Mouse (Mus musculus): Measurements from ENCODE around the gene Vegfc.

Vegfc gene

GRCm38 (mm10) chr8:54216250-54216649, 138.8 kb downstream of the Vegfc start:
- no peak for DNase-seq

GRCm38 (mm10) chr8:54228801-54229204, 151.4 kb downstream of the Vegfc start:
- no peak for DNase-seq

GRCm38 (mm10) chr8:54230638-54231037, 153.2 kb downstream of the Vegfc start:
- no peak for DNase-seq

- DNase-seq: no peak
Measured at GRCm38 (mm10) chr8:54233316-54233715, 155.9 kb downstream of the Vegfc start.

All from cerebellum, adult 18-20 months (tissue).